Mouse (Mus musculus) heart, embryonic 15.5 days (tissue): ENCODE measurements around the gene Alpl. TPM values are rescaled to one million over a fixed set of nuclear protein-coding genes. Genes with fewer than 3 reads are reported as not detected.

Experiments used
- ATAC-seq: fragments of 200-750 bp; cut with Nextera tagmentation; replicated peaks from 2 replicates; pipeline ENCODE4 v1.8.0; 2017; ENCODE audit warnings: low read depth, moderate TSS enrichment; ENCODE audit not compliant: insufficient number of reproducible peaks, insufficient read depth, low FRiP score
- H3K27ac ChIP-seq: fragments of 300-500 bp; sonication (generic); 2 replicates; pipeline ENCODE4 v1.5.1; 2015; ENCODE audit warnings: mild to moderate bottlenecking, inconsistent platforms
- H3K27me3 ChIP-seq: fragments of 300-500 bp; sonication (generic); 2 replicates; pipeline ENCODE4 v1.6.1; 2015; ENCODE audit warnings: inconsistent platforms
- H3K36me3 ChIP-seq: fragments of 300-500 bp; sonication (generic); 2 replicates; pipeline ENCODE4 v1.6.1; 2015; ENCODE audit warnings: mild to moderate bottlenecking, inconsistent platforms
- H3K4me1 ChIP-seq: fragments of 300-500 bp; sonication (generic); replicated peaks from 2 replicates; pipeline ENCODE4 v1.6.1; 2015; ENCODE audit warnings: inconsistent platforms
- H3K4me2 ChIP-seq: fragments of 300-500 bp; sonication (generic); 2 replicates; pipeline ENCODE4 v1.6.1; 2015; ENCODE audit warnings: inconsistent platforms, mild to moderate bottlenecking, moderate library complexity
- H3K4me3 ChIP-seq: fragments of 300-500 bp; sonication (generic); 2 replicates; pipeline ENCODE4 v1.5.1; 2015; ENCODE audit warnings: mild to moderate bottlenecking, inconsistent platforms
- H3K9ac ChIP-seq: fragments of 300-500 bp; sonication (generic); 2 replicates; pipeline ENCODE4 v1.6.1; 2015; ENCODE audit warnings: mild to moderate bottlenecking, inconsistent platforms
- H3K9me3 ChIP-seq: fragments of 300-500 bp; sonication (generic); replicated peaks from 2 replicates; pipeline ENCODE4 v1.6.1; 2016; ENCODE audit warnings: inconsistent platforms
- WGBS: fragments of 180-500 bp; shearing (Covaris S2); methylation state at CpG from one replicate; pipeline ENCODE4 v1.1.7; 2015; ENCODE audit warnings: mixed read lengths; 5-methylcytosine and 5-hydroxymethylcytosine counted together
- polyA plus RNA-seq: library from polyadenylated mRNA; unstranded; fragments of >200 nt; fragmentation: Nextera tagmentation; extraction: Ambion mirVana; gene quantifications from 2 replicates; pipeline ENCODE4 v1.2.1, GENCODE M21; 2015

Gene Alpl
- polyA plus RNA-seq, 1 experiment from 2014 or later = 3.0 TPM

DNA sequence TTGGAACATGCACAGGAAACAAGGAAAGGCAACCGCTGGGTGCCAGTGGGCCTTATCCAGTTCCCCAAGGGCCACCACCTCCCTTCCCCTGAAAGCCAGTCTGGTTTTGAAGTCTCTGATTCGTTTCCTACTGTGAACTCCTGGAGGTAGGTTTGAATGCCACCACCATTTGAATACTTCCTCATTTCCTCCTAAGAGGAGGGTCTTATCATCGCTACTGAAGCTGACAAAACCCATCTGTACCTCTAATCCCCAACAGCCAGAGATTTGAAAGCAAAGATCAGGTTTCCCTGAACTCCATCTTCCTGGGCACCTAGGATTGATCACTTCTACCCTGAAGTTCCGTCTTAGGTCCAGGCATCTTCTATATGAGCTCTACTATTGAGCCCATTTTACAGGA is 854 bp upstream of the Alpl start:
- Histone ChIP-seq H3K4me2 (no peak overlapping the region), H3K9me3 (no peaks in the 10 kb centered on the region), H3K9ac (no peak overlapping the region), H3K27me3 (peaks cover 47% of the 10 kb centered on the region), H3K4me3 (no peak overlapping the region), H3K36me3 (no peaks in the 10 kb centered on the region), H3K27ac (no peak overlapping the region), H3K4me1 (peaks cover 9% of the 10 kb centered on the region)
- 52% methylated on average over 4 of the region's 4 CpGs for WGBS
- ATAC-seq = no peak

DNA sequence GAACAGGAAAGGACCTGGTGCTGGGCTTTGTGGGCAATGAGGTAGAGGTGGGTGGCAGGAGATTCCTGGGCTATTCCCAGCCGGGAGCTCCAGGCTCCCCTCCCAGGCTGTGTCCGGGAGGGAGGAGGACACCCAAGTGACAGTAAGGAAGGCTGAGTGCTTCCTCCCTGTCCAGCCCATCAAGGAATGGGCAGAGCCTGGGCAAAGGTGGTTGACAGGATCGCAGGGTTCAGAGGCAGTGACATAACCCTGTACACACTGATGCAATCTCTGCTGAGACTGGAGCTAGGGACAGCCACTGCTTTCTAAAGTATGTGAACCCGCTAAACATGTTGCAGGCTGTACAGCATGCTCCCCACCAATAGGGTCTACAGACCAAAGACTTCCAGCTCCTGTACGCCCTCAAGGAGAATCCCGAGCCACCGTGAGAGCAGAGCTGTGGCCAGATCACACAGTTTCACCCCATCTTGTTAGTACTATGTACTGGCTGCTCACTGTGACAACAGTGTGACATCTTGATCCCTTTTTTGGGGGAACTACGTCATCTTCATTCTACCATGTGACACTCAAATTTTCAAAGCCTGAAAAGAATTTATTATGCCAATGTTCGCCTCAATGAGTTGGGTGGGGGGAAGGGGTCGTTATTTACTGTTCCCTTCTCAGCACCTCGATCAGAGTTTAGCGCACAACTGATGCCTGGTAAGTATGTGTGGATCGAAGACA is 1.8 kb downstream of the Alpl start:
- Histone ChIP-seq H3K4me1 (peaks cover 9% of the 10 kb centered on the region), H3K36me3 (no peaks in the 10 kb centered on the region), H3K27ac (no peak overlapping the region), H3K4me3 (no peak overlapping the region), H3K27me3 (peaks cover 47% of the 10 kb centered on the region), H3K9ac (no peak overlapping the region), H3K4me2 (no peak overlapping the region), H3K9me3 (no peaks in the 10 kb centered on the region)
- ATAC-seq = no peak
- WGBS = 82% methylated on average over 13 of the region's 13 CpGs

DNA sequence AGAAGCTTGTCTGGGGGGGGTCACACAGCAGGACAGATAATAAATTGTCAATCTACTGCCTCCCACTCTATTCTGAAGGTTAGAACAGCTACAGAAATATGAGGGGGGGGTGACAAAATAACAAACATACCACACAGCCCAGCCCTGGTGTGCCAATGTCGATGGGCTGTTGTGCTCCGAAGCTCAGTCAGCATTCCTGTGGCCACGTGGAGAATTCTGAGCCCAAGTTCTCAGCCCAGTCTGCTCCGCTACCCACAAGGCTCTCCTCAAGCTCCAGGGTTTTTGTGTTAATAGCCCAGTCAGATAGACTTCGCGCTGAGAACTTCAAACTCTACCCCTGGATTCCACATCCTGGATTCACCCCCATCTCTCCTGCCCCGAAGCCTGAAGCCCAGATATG is 2.6 kb downstream of the Alpl start:
- WGBS = 79% methylated on average over 7 of the region's 7 CpGs
- H3K36me3 ChIP-seq = no peaks in the 10 kb centered on the region
- H3K9me3 ChIP-seq = no peaks in the 10 kb centered on the region
- no peak for ATAC-seq
- H3K4me1 ChIP-seq = peaks cover 9% of the 10 kb centered on the region
- H3K9ac ChIP-seq = no peak overlapping the region
- H3K27me3 ChIP-seq = peaks cover 47% of the 10 kb centered on the region
- no peak overlapping the region for H3K27ac ChIP-seq
- no peak overlapping the region for H3K4me2 ChIP-seq
- H3K4me3 ChIP-seq = no peak overlapping the region

DNA sequence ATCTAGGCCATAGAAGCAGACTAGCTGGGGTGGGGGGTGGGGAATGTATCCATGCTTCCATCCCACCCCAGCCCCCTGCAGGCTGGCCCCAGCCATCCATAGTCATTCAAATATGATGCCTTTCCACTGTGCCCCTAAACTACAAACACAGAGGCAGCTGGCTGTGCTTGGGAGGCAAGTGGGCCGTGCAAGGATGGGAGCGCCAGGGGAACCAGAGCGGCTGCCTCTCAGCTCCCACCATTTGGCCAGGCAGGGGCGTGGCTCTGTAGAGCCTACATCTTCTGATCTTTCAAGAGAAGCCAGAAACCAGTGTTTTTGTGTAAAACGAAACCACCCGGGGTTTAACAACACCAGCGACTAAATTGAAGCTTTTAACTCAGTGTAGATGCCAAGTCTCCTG is 4.7 kb downstream of the Alpl start:
- 28% methylated on average over 7 of the region's 7 CpGs for WGBS
- H3K4me1 ChIP-seq = peaks cover 10% of the 10 kb centered on the region
- H3K9ac ChIP-seq = no peak overlapping the region
- H3K9me3 ChIP-seq = no peaks in the 10 kb centered on the region
- no peak overlapping the region for H3K4me3 ChIP-seq
- no peaks in the 10 kb centered on the region for H3K36me3 ChIP-seq
- no peak for ATAC-seq
- no peak overlapping the region for H3K4me2 ChIP-seq
- peaks cover 29% of the 10 kb centered on the region for H3K27me3 ChIP-seq
- no peak overlapping the region for H3K27ac ChIP-seq

DNA sequence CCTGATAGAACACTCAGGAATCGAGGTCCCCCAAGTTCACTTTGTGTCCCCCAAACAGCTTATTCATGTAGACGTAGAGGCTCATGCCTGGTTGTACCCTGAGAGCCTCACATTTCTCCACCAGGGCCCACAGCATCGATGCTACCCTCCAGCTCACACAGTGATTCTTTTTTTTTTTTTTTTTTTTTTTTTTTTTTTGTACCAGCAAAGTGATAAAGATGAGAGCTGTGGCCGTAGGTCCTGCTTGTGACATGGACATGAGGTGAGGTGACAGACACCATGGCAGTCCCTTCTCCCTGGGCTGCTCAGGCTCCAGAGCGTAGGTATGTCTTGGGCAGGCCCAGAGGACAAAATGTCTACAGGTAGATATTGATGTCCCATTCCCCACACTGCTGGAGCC is 5.2 kb downstream of the Alpl start:
- no peak overlapping the region for H3K9ac ChIP-seq
- H3K4me1 ChIP-seq = peaks cover 8% of the 10 kb centered on the region
- peaks cover 24% of the 10 kb centered on the region for H3K27me3 ChIP-seq
- 80% methylated on average over 5 of the region's 5 CpGs for WGBS
- no peaks in the 10 kb centered on the region for H3K9me3 ChIP-seq
- no peak overlapping the region for H3K27ac ChIP-seq
- H3K4me2 ChIP-seq = no peak overlapping the region
- no peak overlapping the region for H3K4me3 ChIP-seq
- ATAC-seq = no peak
- H3K36me3 ChIP-seq = no peaks in the 10 kb centered on the region

DNA sequence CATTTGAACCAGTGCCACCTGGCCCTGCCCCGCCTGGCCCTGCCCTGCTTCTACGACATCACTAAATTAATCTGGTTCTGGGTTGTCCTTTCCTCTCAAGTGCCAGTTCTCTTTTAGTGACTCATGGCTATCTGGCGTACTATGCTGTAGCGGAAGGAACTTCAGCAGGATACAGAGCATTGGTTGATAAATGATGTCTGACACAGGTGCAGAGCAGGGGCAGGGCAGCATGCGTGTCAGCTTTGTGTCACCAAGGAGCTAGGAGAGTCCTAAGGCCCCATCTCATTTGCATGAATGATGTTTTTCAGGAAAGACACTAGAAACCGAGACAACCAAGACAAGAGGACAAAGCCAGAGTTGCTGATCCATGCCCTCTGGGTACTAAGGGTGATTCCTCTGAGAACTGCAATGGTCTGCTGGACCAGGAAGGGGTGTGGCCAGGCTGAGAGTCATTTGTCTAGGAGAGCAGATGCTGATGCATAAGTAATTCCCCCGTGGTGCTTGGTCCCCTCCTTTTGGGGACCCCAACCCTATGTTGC is 7.6 kb downstream of the Alpl start:
- no peak for ATAC-seq
- Histone ChIP-seq H3K9me3 (no peaks in the 10 kb centered on the region), H3K36me3 (no peaks in the 10 kb centered on the region), H3K9ac (no peak overlapping the region), H3K27me3 (peaks cover 7% of the 10 kb centered on the region), H3K4me3 (no peak overlapping the region), H3K27ac (no peak overlapping the region), H3K4me2 (no peak overlapping the region), H3K4me1 (peaks cover 13% of the 10 kb centered on the region)
- 67% methylated on average over 7 of the region's 7 CpGs for WGBS

DNA sequence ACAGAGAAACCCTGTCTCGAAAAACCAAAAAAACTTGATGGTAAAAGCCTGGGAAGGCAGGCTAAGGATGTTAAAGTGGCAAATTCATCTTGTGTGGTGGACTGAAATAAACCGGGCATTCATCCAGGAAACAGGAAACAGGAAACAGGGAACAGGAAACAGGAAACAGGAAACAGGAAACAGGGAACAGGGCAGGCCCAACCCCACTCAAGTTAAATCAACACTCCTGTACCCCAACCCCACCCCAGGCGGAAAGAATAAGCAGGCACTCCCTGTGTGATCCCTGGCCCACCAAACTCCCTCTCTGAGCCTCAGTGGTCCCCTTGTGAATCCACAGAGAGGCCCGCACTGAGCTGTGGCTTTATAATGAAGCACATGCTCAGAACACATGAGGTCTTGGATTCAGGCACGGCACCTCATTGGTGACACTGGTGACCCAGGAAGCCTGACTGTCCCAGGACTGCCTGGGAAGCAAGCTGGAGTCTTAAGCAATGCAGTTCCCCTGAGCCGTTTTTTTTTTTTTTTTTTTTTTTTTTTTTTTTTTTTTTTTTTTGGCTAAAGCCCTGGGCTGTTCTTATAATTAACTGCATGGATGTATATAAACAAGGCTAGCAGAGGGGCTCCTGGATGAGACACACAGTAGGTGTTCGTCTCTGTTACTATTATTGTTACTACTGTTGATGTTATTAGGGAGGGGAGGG is 8.4 kb downstream of the Alpl start:
- 82% methylated on average over 7 of the region's 7 CpGs for WGBS
- Histone ChIP-seq H3K4me2 (no peak overlapping the region), H3K27me3 (peaks cover 9% of the 10 kb centered on the region), H3K9ac (no peak overlapping the region), H3K9me3 (no peaks in the 10 kb centered on the region), H3K27ac (no peak overlapping the region), H3K36me3 (no peaks in the 10 kb centered on the region), H3K4me1 (peaks cover 16% of the 10 kb centered on the region), H3K4me3 (no peak overlapping the region)
- ATAC-seq = no peak

DNA sequence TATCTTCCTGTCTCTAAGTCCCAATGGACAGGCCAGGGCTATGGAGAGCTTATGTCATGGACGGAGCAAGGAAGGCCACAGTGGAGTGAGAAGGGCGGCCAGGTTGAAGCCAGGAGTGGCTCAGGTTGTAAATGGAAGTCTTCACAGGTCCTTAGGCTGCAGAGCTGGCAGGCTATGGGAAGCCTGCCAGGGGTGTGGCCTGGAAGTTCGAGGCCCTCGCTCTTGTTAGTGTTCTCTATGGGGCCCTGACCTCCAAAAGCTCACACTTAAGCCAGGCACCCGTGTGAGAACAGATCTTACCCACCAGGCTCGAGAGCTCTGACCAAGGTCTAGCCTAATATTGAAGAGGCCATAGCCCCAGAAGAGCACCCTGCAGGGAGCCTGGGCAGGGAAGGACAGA is 9.7 kb downstream of the Alpl start:
- no peaks in the 10 kb centered on the region for H3K36me3 ChIP-seq
- ATAC-seq = no peak
- 65% methylated on average over 6 of the region's 6 CpGs for WGBS
- H3K27ac ChIP-seq = no peak overlapping the region
- H3K9ac ChIP-seq = no peak overlapping the region
- no peak overlapping the region for H3K4me2 ChIP-seq
- no peaks in the 10 kb centered on the region for H3K9me3 ChIP-seq
- H3K4me3 ChIP-seq = no peak overlapping the region
- H3K27me3 ChIP-seq = peaks cover 10% of the 10 kb centered on the region
- peaks cover 16% of the 10 kb centered on the region for H3K4me1 ChIP-seq

DNA sequence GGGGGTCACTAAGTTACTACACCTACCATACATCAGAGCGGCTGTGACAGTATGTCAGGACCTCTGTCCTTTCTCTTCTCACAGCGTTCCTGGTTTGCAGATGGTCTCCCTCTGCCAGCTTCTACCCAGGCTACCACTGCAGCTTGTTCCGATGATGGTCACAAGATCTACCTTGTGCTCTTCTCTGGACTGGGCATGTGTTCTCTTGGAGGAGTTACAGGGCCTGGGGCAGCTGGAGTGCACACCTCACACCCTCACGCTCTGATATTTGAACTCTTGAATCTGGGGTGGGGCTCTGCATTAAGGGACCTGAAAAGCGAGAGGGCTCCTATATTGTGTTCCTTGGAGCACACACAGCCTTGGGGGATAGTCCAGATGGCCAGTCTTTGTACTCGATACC is 10.9 kb downstream of the Alpl start:
- peaks cover 16% of the 10 kb centered on the region for H3K4me1 ChIP-seq
- H3K27me3 ChIP-seq = peaks cover 10% of the 10 kb centered on the region
- no peak overlapping the region for H3K4me2 ChIP-seq
- no peak overlapping the region for H3K9ac ChIP-seq
- no peaks in the 10 kb centered on the region for H3K9me3 ChIP-seq
- whole genome bisulfite sequencing = 78% methylated on average over 6 of the region's 6 CpGs
- no peak overlapping the region for H3K4me3 ChIP-seq
- no peaks in the 10 kb centered on the region for H3K36me3 ChIP-seq
- no peak overlapping the region for H3K27ac ChIP-seq
- no peak for ATAC-seq

DNA sequence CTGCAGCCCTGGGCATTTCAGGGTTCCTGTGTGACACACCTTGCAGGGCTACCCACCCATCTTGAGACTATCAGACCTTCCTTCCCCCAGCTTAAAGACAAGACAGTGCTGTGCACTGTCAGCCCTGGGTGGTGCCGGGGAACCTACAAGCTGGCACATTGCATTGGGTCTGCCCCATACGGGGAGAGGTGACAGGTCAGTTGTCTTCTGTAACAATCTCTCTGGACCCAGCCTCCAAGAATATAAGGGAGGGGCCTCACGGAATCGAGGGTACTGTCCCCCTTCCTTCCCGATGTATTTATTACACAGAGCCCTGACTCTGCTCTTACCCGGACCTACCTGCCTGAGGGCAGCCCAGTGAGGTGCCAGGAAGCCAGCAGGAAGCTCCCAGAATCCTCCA is 11.4 kb downstream of the Alpl start:
- Histone ChIP-seq H3K4me1 (peaks cover 16% of the 10 kb centered on the region), H3K9me3 (no peaks in the 10 kb centered on the region), H3K27ac (no peak overlapping the region), H3K9ac (no peak overlapping the region), H3K27me3 (peaks cover 10% of the 10 kb centered on the region), H3K4me3 (no peak overlapping the region), H3K36me3 (no peaks in the 10 kb centered on the region), H3K4me2 (no peak overlapping the region)
- ATAC-seq = no peak
- 72% methylated on average over 6 of the region's 6 CpGs for WGBS

DNA sequence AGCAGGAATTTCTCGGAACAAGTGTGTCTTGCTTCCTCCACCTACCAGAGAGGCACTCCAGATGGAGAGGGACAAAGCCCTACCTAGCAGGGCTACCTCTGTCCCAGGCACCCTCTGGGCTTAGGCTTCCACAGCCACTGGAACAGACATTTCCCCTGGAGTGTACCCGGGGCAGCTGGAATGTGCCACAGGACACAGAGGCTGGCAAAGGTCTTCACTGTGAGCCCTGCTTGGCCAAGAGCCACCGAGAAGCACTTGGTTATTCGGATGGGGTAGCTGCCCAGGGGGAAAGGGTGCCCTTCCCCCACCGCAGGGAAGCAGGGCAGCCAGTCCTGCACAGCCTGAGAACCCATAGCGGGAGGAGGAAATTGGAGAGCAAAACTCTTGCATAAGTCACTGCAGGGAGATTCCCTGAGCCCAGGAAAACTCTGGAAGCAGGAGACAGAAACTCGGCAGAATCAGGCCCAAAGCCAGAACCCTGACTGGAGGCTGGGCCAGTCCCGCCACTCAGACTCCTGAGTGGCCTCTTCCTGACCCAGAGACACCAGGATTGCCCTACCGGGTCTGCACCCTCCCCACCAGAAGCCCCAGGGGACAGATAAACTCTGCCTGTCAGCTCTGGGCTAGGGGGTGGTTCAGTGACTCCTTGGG is 12.5 kb downstream of the Alpl start:
- H3K27me3 ChIP-seq = peaks cover 10% of the 10 kb centered on the region
- no peak overlapping the region for H3K27ac ChIP-seq
- H3K4me3 ChIP-seq = no peak overlapping the region
- no peak overlapping the region for H3K9ac ChIP-seq
- no peaks in the 10 kb centered on the region for H3K36me3 ChIP-seq
- 29% methylated on average over 9 of the region's 9 CpGs for WGBS
- no peak overlapping the region for H3K4me2 ChIP-seq
- no peaks in the 10 kb centered on the region for H3K9me3 ChIP-seq
- H3K4me1 ChIP-seq = peaks cover 16% of the 10 kb centered on the region
- peak; percentile 36; the same call in 1 of the 2 replicates for ATAC-seq
